Mouse (Mus musculus) ES-E14 (cell line): Measurements from ENCODE around the gene Eif3l.

Experiments
- CHD2 ChIP-seq: IDR thresholded peaks from 2 replicates; pipeline ENCODE4 v1.6.1; 2014; ENCODE audit warnings: mild to moderate bottlenecking, low read depth, low read length, inconsistent platforms
- HCFC1 ChIP-seq: IDR thresholded peaks from 2 replicates; pipeline ENCODE4 v1.6.1; 2012; ENCODE audit warnings: low read length, inconsistent platforms, borderline replicate concordance; ENCODE audit not compliant: insufficient read depth
- MAFK ChIP-seq: IDR thresholded peaks from 2 replicates; pipeline ENCODE4 v1.6.1; 2014; ENCODE audit warnings: mild to moderate bottlenecking, low read depth, low read length, inconsistent platforms; ENCODE audit not compliant: insufficient read depth
- ZC3H11A ChIP-seq: IDR thresholded peaks from 2 replicates; pipeline ENCODE4 v1.6.1; 2012; ENCODE audit warnings: low read depth, mild to moderate bottlenecking, inconsistent platforms, low read length, borderline replicate concordance
- ZNF384 ChIP-seq: IDR thresholded peaks from 2 replicates; pipeline ENCODE4 v1.6.1; 2012; ENCODE audit warnings: low read depth, low read length, inconsistent platforms

GRCm38 (mm10) chr15:79134496-79135270, 59.7 kb downstream of the Eif3l start:
- TF ChIP-seq MAFK (no peak), CHD2 (no peak), HCFC1 (no peak), ZC3H11A (no peak), ZNF384 (no peak)
